Mouse (Mus musculus): ENCODE data around the gene Ccdc151. TPM values are rescaled to one million over a fixed set of nuclear protein-coding genes. Genes with fewer than 3 reads are reported as not detected.

Ccdc151 gene
- polyA plus RNA-seq, 1 experiment, result 0.06 TPM

DNA sequence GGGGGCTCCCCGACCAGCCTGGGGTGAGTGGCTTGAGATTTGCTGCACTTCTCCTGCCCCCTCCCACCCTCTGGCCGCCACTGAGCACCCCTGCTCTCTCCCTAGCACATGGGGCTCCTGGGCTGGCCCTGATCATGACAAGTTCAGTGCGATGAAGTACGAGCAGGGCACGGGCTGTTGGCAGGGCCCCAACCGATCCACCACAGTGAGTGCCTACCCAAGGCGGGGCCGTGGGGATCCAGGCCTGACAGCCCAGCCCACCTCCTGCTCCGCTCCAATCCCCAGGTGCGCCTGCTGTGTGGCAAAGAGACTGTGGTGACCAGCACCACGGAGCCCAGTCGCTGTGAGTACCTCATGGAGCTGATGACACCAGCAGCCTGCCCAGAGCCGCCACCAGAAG is 10.3 kb upstream of the Ccdc151 start:
- no peak for TF ChIP-seq GATA1 (IDR thresholded peaks at IDR 0.05; ENCODE audit: low read length)

DNA sequence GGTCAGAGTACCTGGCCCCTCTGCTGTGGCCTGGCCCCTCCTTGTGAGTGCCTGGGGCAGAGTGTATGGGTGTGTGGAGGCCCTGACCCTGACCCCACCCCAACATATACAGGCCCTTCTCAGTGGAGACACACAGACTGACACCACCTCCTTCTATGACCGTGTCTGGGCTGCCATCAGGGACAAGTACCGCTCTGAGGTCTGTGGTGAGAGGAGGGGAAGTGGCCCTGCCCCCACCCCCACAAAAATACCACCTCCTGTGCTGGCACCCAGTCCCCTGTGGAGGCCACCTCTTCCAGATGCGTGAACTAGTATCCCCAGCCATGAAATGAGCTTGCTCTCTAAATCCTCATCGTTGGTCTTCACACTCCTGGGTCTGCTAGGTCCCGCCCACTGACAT is 8.6 kb upstream of the Ccdc151 start:
- no peak for TF ChIP-seq GATA1 (IDR thresholded peaks at IDR 0.05; ENCODE audit: low read length)

- no peak for TF ChIP-seq GATA1 (IDR thresholded peaks at IDR 0.05; ENCODE audit: low read length)
Measured at GRCm38 (mm10) chr9:22004546-22004945, 2.1 kb upstream of the Ccdc151 start.

- no peak for TF ChIP-seq GATA1 (IDR thresholded peaks at IDR 0.05; ENCODE audit: low read length)
Measured at GRCm38 (mm10) chr9:22003163-22003554, 725 bp upstream of the Ccdc151 start.

GRCm38 (mm10) chr9:22001633-22002032 is 801 bp downstream of the Ccdc151 start:
- TF ChIP-seq GATA1 (IDR thresholded peaks at IDR 0.05; ENCODE audit: low read length), result no peak

GRCm38 (mm10) chr9:22000296-22000695 is 2.1 kb downstream of the Ccdc151 start:
- TF ChIP-seq GATA1 (IDR thresholded peaks at IDR 0.05; ENCODE audit: low read length), result no peak

DNA sequence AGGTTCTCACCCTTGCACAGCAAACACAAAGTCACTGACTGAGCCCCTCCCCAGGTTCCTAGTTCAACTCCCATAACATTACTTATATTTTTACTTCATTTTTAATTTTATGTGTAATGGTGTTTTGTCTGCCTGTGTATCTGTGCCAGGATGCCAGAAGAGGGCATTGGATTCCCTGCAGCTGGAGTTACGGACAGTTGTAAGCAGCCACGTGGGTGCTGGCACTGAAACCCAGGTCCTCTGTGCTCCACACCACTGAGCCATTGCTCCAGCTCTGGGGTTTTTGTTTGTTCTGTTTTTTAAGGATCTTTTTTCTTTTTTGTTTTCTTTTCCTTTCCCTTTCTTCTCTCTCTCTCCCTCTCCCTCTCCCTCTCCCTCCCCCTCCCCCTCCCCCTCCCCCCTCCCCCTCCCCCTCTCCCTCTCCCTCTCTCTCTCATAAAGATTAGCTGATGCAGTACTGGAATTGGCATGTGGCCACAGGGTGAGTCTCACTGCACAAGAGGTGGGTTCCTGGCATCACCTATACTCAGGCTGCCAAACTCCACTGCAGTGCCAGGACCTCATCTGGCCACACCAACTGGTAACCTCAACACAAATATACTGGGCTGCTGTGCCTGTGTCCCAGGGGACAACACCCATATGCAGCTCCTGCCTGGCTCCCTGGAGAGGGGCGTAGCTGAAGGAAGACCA is 6.1 kb downstream of the Ccdc151 start:
- TF ChIP-seq GATA1 (IDR thresholded peaks at IDR 0.05; ENCODE audit: low read length), result no peak

DNA sequence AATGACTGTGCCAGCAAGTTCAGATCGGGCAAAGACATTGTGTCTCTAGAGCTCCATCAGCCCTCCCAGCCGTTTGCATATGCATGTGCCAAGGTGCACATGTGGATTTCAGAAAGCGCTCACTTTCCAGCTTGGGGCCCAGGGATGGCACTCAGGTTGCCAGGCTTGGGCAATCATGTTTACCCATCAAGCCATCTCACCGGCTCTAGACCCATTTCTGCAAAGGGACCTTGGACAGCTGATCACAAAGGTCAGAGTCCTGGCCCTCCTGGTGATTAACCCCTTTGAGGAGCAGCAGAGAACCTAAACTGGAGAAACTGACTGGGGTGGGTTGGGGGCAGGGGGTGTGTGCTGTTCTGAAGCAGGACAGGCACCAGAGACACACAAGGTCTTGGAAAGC is 10.2 kb downstream of the Ccdc151 start:
- no peak for TF ChIP-seq GATA1 (IDR thresholded peaks at IDR 0.05; ENCODE audit: low read length)

DNA sequence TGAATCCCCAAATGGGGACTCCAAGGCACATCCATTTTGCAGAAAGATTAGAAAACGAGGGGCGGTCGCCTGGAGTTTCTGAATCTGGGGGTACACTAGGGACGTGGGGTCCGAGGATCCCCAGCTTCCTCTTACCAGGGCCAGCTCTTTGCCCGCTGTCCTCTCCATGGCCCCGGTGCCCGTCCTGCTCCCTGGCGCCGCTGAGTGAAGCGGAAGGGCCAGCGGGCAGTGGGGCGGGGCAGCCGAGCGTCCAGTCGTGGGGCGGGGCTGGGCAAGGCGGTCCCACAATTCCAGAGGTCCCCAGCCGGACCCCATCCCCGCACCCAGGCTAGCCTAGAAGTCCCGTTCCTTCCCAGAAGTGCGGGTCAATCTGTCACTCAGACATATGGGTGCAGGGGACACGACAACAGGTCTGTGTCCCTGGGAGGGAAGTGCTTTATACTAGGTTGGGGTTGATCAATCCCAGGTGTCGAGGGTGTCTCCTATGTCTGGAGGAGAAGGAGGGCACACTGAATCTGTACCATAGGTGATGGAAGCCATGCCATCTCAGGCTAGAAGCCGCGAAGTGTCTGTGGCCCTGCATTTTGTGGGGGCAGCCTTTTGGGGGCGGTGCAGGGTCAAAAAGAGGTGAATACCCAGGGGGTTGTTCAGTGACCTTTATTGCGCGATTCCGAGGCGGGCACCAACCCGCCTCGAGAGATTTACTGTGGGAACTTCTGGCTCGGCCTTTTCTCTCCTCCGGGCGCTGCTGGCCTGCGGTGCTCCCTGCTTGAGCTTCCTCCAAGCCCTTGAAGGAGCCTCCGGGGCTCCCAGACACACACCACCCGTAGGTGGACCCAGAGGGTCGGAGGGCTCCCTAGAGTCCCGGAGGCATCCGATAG is 13.0 kb downstream of the Ccdc151 start, which contains the start of gene Rgl3:
Gene Rgl3 (minus strand): TSS at position 217 of the 881 bp plus-strand sequence.
- TF ChIP-seq GATA1 (IDR thresholded peaks at IDR 0.05; ENCODE audit: low read length), result no peak

GRCm38 (mm10) chr9:21988421-21989101 is 13.9 kb downstream of the Ccdc151 start:
- TF ChIP-seq GATA1 (IDR thresholded peaks at IDR 0.05; ENCODE audit: low read length), result no peak

DNA sequence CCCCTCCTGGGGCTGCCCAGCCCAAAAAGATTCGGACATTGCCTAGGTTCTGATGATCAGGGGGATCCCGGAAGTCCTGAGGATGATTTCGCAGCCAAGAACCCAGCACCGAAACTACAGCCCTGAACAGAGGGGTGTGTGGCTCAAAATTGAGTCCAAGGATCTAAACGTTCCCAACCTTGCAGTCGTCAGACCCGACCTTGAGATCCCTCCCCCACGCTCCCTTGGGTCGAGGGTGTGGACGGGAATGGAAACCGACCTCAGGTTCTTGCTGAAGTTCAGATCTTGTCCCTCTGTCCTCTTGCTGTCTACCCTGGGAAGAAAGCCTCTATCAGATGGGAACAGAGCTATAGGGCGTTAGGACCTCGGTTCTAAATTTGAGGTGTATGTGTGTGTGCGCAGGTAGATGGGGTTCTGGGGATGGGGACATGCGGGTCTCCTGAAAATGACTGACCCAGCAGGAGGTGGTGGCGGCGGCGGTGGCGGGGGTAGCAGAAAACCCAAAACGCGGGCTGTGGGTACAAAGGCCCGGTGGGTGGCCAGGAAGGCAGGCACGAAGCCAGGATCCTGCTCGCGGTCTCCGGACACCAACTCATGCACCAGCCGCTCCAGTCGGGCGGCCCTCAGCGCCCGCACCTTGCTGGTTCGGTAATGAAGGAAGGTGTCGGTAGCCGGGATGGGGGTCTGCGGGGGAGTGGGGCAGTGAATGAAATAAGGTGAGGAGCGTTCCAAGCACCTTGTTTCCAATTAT is 14.7 kb downstream of the Ccdc151 start:
- TF ChIP-seq GATA1 (IDR thresholded peaks at IDR 0.05; ENCODE audit: low read length), result no peak

DNA sequence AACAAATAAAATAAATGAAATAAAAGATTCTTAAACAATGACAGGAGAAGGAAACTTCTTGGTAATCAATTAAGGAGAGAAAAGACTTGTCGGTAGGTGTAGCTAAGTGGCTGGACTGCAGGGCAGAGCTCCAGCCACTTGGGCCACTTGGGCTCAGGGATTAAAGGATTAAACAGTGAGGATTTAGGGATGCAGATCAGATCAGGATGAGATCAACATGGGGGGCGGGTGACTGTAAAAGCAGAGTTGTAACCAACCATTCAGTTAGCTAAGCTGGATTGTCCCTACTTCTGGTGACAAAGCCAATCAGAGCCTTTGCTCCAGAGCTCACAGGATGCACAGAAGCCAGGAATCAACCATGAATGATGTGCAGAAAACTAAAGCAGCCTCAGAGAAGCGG is 18.5 kb downstream of the Ccdc151 start:
- TF ChIP-seq GATA1 (IDR thresholded peaks at IDR 0.05; ENCODE audit: low read length), result no peak

DNA sequence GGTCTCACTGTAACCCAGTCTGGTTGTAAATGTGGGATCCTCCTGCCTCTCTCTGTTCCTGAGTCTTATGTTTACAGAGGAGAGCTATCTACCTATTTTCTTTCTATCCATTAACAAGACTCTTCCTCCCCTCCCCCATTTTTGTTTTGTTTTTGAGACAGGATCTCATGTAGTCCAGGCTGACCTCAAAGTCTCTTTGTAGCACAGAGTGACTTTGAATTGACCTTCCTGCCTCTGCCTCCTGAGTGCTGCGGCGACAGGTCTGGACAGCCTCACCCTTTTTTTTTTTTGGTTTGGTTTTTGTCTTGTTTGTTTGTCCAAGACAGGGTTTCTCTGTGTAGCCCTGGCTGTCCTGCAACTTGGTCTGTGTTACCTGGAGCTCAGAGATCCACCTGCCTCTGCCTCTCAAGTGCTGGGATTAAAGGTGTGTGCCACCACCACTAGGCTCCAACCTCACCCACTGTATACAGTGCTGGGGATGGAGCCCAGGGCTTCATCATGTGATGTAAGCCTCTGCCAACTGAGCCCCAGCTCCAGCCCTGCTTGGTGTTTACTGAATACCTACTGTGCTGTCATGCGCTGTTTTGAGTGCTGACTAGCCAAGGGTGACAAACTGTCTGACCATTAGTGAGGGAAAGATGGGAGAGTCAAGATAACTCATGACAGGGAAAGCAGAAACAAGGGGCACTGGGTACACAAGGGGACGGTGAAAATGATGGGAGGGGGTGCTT is 23.9 kb downstream of the Ccdc151 start:
- no peak for TF ChIP-seq GATA1 (IDR thresholded peaks at IDR 0.05; ENCODE audit: low read length)

DNA sequence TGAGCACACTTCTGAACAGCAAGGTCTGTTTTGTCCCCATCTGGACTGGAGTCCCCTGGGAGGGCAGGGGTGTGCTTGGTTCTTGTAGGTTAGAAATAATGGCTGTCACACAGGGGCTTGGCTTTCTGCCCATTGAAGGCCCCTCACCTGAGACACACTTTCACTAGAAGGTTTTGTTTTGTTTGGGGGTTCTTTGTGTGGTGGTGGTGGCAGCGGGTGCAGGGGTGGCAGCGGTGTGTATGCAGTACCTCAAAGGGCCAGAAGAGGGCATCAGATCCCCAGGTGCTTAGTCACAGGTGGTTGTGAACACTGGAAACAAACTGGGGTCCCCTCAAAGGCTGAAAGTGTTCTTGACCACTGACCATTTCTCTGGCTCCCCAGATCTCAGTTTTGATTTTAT is 24.5 kb downstream of the Ccdc151 start:
- no peak for TF ChIP-seq GATA1 (IDR thresholded peaks at IDR 0.05; ENCODE audit: low read length)

GRCm38 (mm10) chr9:21977331-21977730 is 25.1 kb downstream of the Ccdc151 start:
- TF ChIP-seq GATA1 (IDR thresholded peaks at IDR 0.05; ENCODE audit: low read length), result no peak
